22 mouse cellular contexts compared by ENCODE assay signal in genomic region chr11:12837920-12838319, GRCm38 (mm10).
DNase-seq lines count a peak whose midpoint lies in the region; ATAC-seq and TF ChIP-seq lines count a peak whose summit lies in the region.
"Had no signal": no experiment of that assay in that cellular context is flagged by ENCODE, and none has a peak within 500 bp of the region (broad histone marks: within the 10 kb centered on the region; RNA-seq: fewer than 3 reads in every experiment).

No protein-coding gene starts in this region.

- H3K9me3 ChIP-seq in forebrain, embryonic 14.5 days (replicated peaks; ENCODE audit: control insufficient read depth, low read length), result no peaks in the 10 kb centered on the region
- no peaks in the 10 kb centered on the region for H3K9me3 ChIP-seq in forebrain, embryonic 11.5 days (ENCODE audit: control insufficient read depth, low read length)
- H3K9me3 ChIP-seq in hindbrain, postnatal 0 days (ENCODE audit: low read length), result no peaks in the 10 kb centered on the region
- H3K9me3 ChIP-seq in hindbrain, embryonic 12.5 days (replicated peaks), result no peaks in the 10 kb centered on the region
- no peaks in the 10 kb centered on the region for H3K9me3 ChIP-seq in midbrain, postnatal 0 days (ENCODE audit: low read length)
- no peaks in the 10 kb centered on the region for H3K9me3 ChIP-seq in midbrain, embryonic 16.5 days (replicated peaks; ENCODE audit: control insufficient read depth, low read length, poor library complexity, severe bottlenecking)
- H3K9me3 ChIP-seq: embryonic facial prominence, embryonic 12.5 days; forebrain, embryonic 12.5 days; heart, embryonic 12.5 days; hindbrain, embryonic 10.5 days; intestine, embryonic 15.5 days had no signal

- 90% methylated on average over 2 of the region's 2 CpGs for WGBS in forebrain, embryonic 14.5 days
- WGBS in forebrain, embryonic 11.5 days, result 85% methylated on average over 2 of the region's 2 CpGs
- WGBS in hindbrain, postnatal 0 days, result 60% methylated on average over 2 of the region's 2 CpGs
- 94% methylated on average over 2 of the region's 2 CpGs for WGBS in hindbrain, embryonic 12.5 days
- 60% methylated on average over 2 of the region's 2 CpGs for WGBS in midbrain, postnatal 0 days
- 70% methylated on average over 2 of the region's 2 CpGs for WGBS in midbrain, embryonic 16.5 days
- WGBS in cerebellum, adult 2 months, result 77% methylated on average over 2 of the region's 2 CpGs

- no peak overlapping the region for H3K4me3 ChIP-seq in forebrain, embryonic 14.5 days (ENCODE audit: low read depth, low read length)
- H3K4me3 ChIP-seq in forebrain, embryonic 11.5 days (ENCODE audit: low read depth, low read length), result no peak overlapping the region
- no peak overlapping the region for H3K4me3 ChIP-seq in hindbrain, postnatal 0 days (ENCODE audit: low read length)
- no peak overlapping the region for H3K4me3 ChIP-seq in hindbrain, embryonic 12.5 days
- H3K4me3 ChIP-seq in midbrain, postnatal 0 days (ENCODE audit: low read depth, low read length), result no peak overlapping the region
- no peak overlapping the region for H3K4me3 ChIP-seq in midbrain, embryonic 16.5 days (ENCODE audit: low read depth, low read length)
- no peak overlapping the region for H3K4me3 ChIP-seq in cerebellum, adult 2 months (replicated peaks; ENCODE audit: insufficient read depth, low read depth, low read length)
- H3K4me3 ChIP-seq: embryonic facial prominence, embryonic 12.5 days; forebrain, embryonic 12.5 days; heart, adult 2 months; heart, embryonic 12.5 days; hindbrain, embryonic 10.5 days; intestine, embryonic 15.5 days had no signal

- H3K9ac ChIP-seq in forebrain, embryonic 14.5 days (ENCODE audit: low read length), result no peak overlapping the region
- no peak overlapping the region for H3K9ac ChIP-seq in forebrain, embryonic 11.5 days (ENCODE audit: low read length)
- no peak overlapping the region for H3K9ac ChIP-seq in hindbrain, postnatal 0 days (replicated peaks; ENCODE audit: low read length)
- no peak overlapping the region for H3K9ac ChIP-seq in hindbrain, embryonic 12.5 days
- no peak overlapping the region for H3K9ac ChIP-seq in midbrain, postnatal 0 days (replicated peaks; ENCODE audit: low read length, poor library complexity, severe bottlenecking)
- H3K9ac ChIP-seq in midbrain, embryonic 16.5 days (ENCODE audit: low read depth, low read length), result no peak overlapping the region
- H3K9ac ChIP-seq: embryonic facial prominence, embryonic 12.5 days; forebrain, embryonic 12.5 days; heart, embryonic 12.5 days; intestine, embryonic 15.5 days had no signal

- ATAC-seq in forebrain, embryonic 14.5 days, result no peak
- ATAC-seq in forebrain, embryonic 11.5 days (replicated peaks; ENCODE audit: low FRiP score), result no peak
- no peak for ATAC-seq in hindbrain, postnatal 0 days
- ATAC-seq in hindbrain, embryonic 12.5 days (ENCODE audit: low FRiP score), result no peak
- no peak for ATAC-seq in midbrain, postnatal 0 days (ENCODE audit: low FRiP score)
- no peak for ATAC-seq in midbrain, embryonic 16.5 days
- ATAC-seq: activated CD4-positive, CD25-positive, alpha-beta regulatory T cell, adult 4 months; intestine, embryonic 15.5 days; Patski had no signal

- H3K4me2 ChIP-seq in forebrain, embryonic 14.5 days (ENCODE audit: low read length), result no peak overlapping the region
- H3K4me2 ChIP-seq in forebrain, embryonic 11.5 days (ENCODE audit: low read depth, low read length, severe bottlenecking), result no peak overlapping the region
- no peak overlapping the region for H3K4me2 ChIP-seq in hindbrain, postnatal 0 days (ENCODE audit: low read depth, low read length)
- no peak overlapping the region for H3K4me2 ChIP-seq in hindbrain, embryonic 12.5 days (replicated peaks)
- no peak overlapping the region for H3K4me2 ChIP-seq in midbrain, postnatal 0 days (ENCODE audit: low read depth, low read length, poor library complexity, severe bottlenecking)
- no peak overlapping the region for H3K4me2 ChIP-seq in midbrain, embryonic 16.5 days (ENCODE audit: low read length)
- H3K4me2 ChIP-seq: embryonic facial prominence, embryonic 12.5 days; forebrain, embryonic 12.5 days; heart, embryonic 12.5 days; intestine, embryonic 15.5 days had no signal

- no peaks in the 10 kb centered on the region for H3K36me3 ChIP-seq in forebrain, embryonic 14.5 days (ENCODE audit: control insufficient read depth, insufficient read depth, low read length)
- no peaks in the 10 kb centered on the region for H3K36me3 ChIP-seq in forebrain, embryonic 11.5 days (ENCODE audit: control insufficient read depth, insufficient read depth, low read length)
- no peaks in the 10 kb centered on the region for H3K36me3 ChIP-seq in hindbrain, postnatal 0 days (ENCODE audit: insufficient read depth, low read length)
- no peaks in the 10 kb centered on the region for H3K36me3 ChIP-seq in hindbrain, embryonic 12.5 days
- H3K36me3 ChIP-seq in midbrain, postnatal 0 days (ENCODE audit: insufficient read depth, low read length), result no peaks in the 10 kb centered on the region
- H3K36me3 ChIP-seq in midbrain, embryonic 16.5 days (ENCODE audit: control insufficient read depth, insufficient read depth, low read length), result no peaks in the 10 kb centered on the region
- H3K36me3 ChIP-seq: embryonic facial prominence, embryonic 12.5 days; forebrain, embryonic 12.5 days; heart, embryonic 12.5 days; hindbrain, embryonic 10.5 days; intestine, embryonic 15.5 days had no signal

- no peak overlapping the region for H3K27ac ChIP-seq in forebrain, embryonic 14.5 days (ENCODE audit: low read depth, low read length)
- H3K27ac ChIP-seq in forebrain, embryonic 11.5 days (ENCODE audit: low read depth, low read length), result no peak overlapping the region
- H3K27ac ChIP-seq in hindbrain, postnatal 0 days, result no peak overlapping the region
- H3K27ac ChIP-seq in hindbrain, embryonic 12.5 days, result no peak overlapping the region
- H3K27ac ChIP-seq in midbrain, postnatal 0 days (ENCODE audit: low read depth, low read length), result no peak overlapping the region
- H3K27ac ChIP-seq in midbrain, embryonic 16.5 days (ENCODE audit: low read length), result no peak overlapping the region
- H3K27ac ChIP-seq in cerebellum, adult 2 months (ENCODE audit: insufficient read depth, low read length), result no peak overlapping the region
- H3K27ac ChIP-seq: embryonic facial prominence, embryonic 12.5 days; forebrain, embryonic 12.5 days; heart, adult 2 months; hindbrain, embryonic 10.5 days; intestine, embryonic 15.5 days had no signal

- no peaks in the 10 kb centered on the region for H3K27me3 ChIP-seq in forebrain, embryonic 14.5 days (replicated peaks; ENCODE audit: control insufficient read depth, insufficient read depth, low read length)
- no peaks in the 10 kb centered on the region for H3K27me3 ChIP-seq in forebrain, embryonic 11.5 days (ENCODE audit: control insufficient read depth, insufficient read depth, low read length)
- no peaks in the 10 kb centered on the region for H3K27me3 ChIP-seq in hindbrain, postnatal 0 days (ENCODE audit: insufficient read depth, low read length)
- H3K27me3 ChIP-seq in hindbrain, embryonic 12.5 days, result no peaks in the 10 kb centered on the region
- no peaks in the 10 kb centered on the region for H3K27me3 ChIP-seq in midbrain, postnatal 0 days (ENCODE audit: insufficient read depth, low read length)
- no peaks in the 10 kb centered on the region for H3K27me3 ChIP-seq in midbrain, embryonic 16.5 days (ENCODE audit: control insufficient read depth, insufficient read depth, low read depth, low read length)
- H3K27me3 ChIP-seq in cerebellum, adult 2 months (ENCODE audit: control insufficient read depth, insufficient read depth, low read length), result no peaks in the 10 kb centered on the region
- H3K27me3 ChIP-seq: embryonic facial prominence, embryonic 12.5 days; forebrain, embryonic 12.5 days; heart, embryonic 12.5 days; intestine, embryonic 15.5 days had no signal

- H3K4me1 ChIP-seq in forebrain, embryonic 14.5 days (ENCODE audit: control insufficient read depth, insufficient read depth, low read length), result no peaks in the 10 kb centered on the region
- H3K4me1 ChIP-seq in forebrain, embryonic 11.5 days (replicated peaks; ENCODE audit: control insufficient read depth, insufficient read depth, low read length), result no peaks in the 10 kb centered on the region
- no peaks in the 10 kb centered on the region for H3K4me1 ChIP-seq in hindbrain, postnatal 0 days (ENCODE audit: insufficient read depth, low read length)
- no peaks in the 10 kb centered on the region for H3K4me1 ChIP-seq in hindbrain, embryonic 12.5 days
- H3K4me1 ChIP-seq in midbrain, postnatal 0 days (ENCODE audit: insufficient read depth, low read length), result no peaks in the 10 kb centered on the region
- no peaks in the 10 kb centered on the region for H3K4me1 ChIP-seq in midbrain, embryonic 16.5 days (ENCODE audit: control insufficient read depth, insufficient read depth, low read length)
- H3K4me1 ChIP-seq in cerebellum, adult 2 months (ENCODE audit: control insufficient read depth, insufficient read depth, low read length), result no peaks in the 10 kb centered on the region
- H3K4me1 ChIP-seq: embryonic facial prominence, embryonic 12.5 days; forebrain, embryonic 12.5 days; heart, embryonic 12.5 days; hindbrain, embryonic 10.5 days; intestine, embryonic 15.5 days had no signal

- peak; percentile 52 for TF ChIP-seq CTCF in hindbrain, postnatal 0 days (IDR thresholded peaks at IDR 0.05; ENCODE audit: low read depth)
- peak; percentile 68 for TF ChIP-seq CTCF in midbrain, postnatal 0 days (IDR thresholded peaks at IDR 0.05)
- no peak for TF ChIP-seq CTCF in cerebellum, adult 2 months (IDR thresholded peaks at IDR 0.05; ENCODE audit: borderline replicate concordance, insufficient read depth, low read depth, low read length)

- no peak for TF ChIP-seq POLR2A in cerebellum, adult 2 months (IDR thresholded peaks at IDR 0.05; ENCODE audit: borderline replicate concordance, insufficient read depth, low read length)

- peak; percentile 39 for DNase-seq in forebrain, embryonic 14.5 days (ENCODE audit: low spot score)
- DNase-seq in forebrain, embryonic 11.5 days (ENCODE audit: low spot score), result no peak
- DNase-seq in hindbrain, postnatal 0 days (ENCODE audit: low spot score), result peak; percentile 40
- DNase-seq in midbrain, postnatal 0 days (ENCODE audit: low spot score), result peak; percentile 54
- no peak for DNase-seq in cerebellum, adult 2 months
- DNase-seq: adrenal gland, postnatal 14 days; B cell, adult 2 months; cerebellum, adult 11 months; cerebellum, adult 9-10 months; cerebellum, postnatal 25 days; gastrocnemius, postnatal 14 days; heart, adult 2 months; kidney, adult 18-20 months had no signal

Comparison
In these comparisons a context has a peak if more than half of its experiments do, and no peak if none do; other contexts are left out.
1. DNase-seq: peak in forebrain, embryonic 14.5 days (single experiment), hindbrain, postnatal 0 days (single experiment) and midbrain, postnatal 0 days (single experiment); none in forebrain, embryonic 11.5 days (single experiment) and cerebellum, adult 2 months (0 of 2).